Mouse (Mus musculus) adrenal gland, postnatal 25 days (tissue): ENCODE measurements at regions not wholly inside any gene's neighbourhood (a gene's known extent, or its start where the extent isn't known, plus 50 kb on each side); places are given as distances from the start of the nearest gene placed in this dataset.
A peak's percentile ranks its signal among the peaks of the same experiment; 100 is the strongest.

Experiments used
- DNase-seq: peaks from one replicate; pipeline ENCODE4 v3.0.0; 2021; ENCODE audit warnings: mixed read lengths

GRCm38 (mm10) chr17:52195804-52196203 is 362.7 kb upstream of the Satb1 start:
- no peak for DNase-seq

- DNase-seq: no peak
Measured at GRCm38 (mm10) chr17:52191064-52191682, 358.1 kb upstream of the Satb1 start.

GRCm38 (mm10) chr17:52182706-52183105 is 349.6 kb upstream of the Satb1 start:
- peak; percentile 5 for DNase-seq

GRCm38 (mm10) chr17:52177996-52178395 is 344.9 kb upstream of the Satb1 start:
- no peak for DNase-seq

GRCm38 (mm10) chr17:52168076-52168838 is 335.2 kb upstream of the Satb1 start:
- no peak for DNase-seq

GRCm38 (mm10) chr17:52167658-52168057 is 334.6 kb upstream of the Satb1 start:
- no peak for DNase-seq

- no peak for DNase-seq
Measured at GRCm38 (mm10) chr17:52165891-52166485, 332.9 kb upstream of the Satb1 start.

GRCm38 (mm10) chr17:52162559-52163397 is 329.7 kb upstream of the Satb1 start:
- no peak for DNase-seq

GRCm38 (mm10) chr17:52150496-52150895 is 317.4 kb upstream of the Satb1 start:
- DNase-seq: no peak

GRCm38 (mm10) chr17:52149834-52150233 is 316.7 kb upstream of the Satb1 start:
- no peak for DNase-seq

- DNase-seq: no peak
Measured at GRCm38 (mm10) chr17:52149068-52149467, 316.0 kb upstream of the Satb1 start.

GRCm38 (mm10) chr17:52103891-52104290 is 270.8 kb upstream of the Satb1 start:
- DNase-seq: no peak

GRCm38 (mm10) chr17:52085834-52086233 is 252.7 kb upstream of the Satb1 start:
- DNase-seq: no peak

GRCm38 (mm10) chr17:52084455-52084854 is 251.4 kb upstream of the Satb1 start:
- no peak for DNase-seq

- DNase-seq: no peak
Measured at GRCm38 (mm10) chr17:52079316-52079715, 246.2 kb upstream of the Satb1 start.

GRCm38 (mm10) chr17:52078496-52078895 is 245.4 kb upstream of the Satb1 start:
- DNase-seq: no peak

- DNase-seq: no peak
Measured at GRCm38 (mm10) chr17:52077951-52078350, 244.9 kb upstream of the Satb1 start.

GRCm38 (mm10) chr17:52076746-52077145 is 243.7 kb upstream of the Satb1 start:
- no peak for DNase-seq

GRCm38 (mm10) chr17:52067721-52068120 is 234.6 kb upstream of the Satb1 start:
- no peak for DNase-seq

- no peak for DNase-seq
Measured at GRCm38 (mm10) chr17:52064618-52065017, 231.5 kb upstream of the Satb1 start.

- no peak for DNase-seq
Measured at GRCm38 (mm10) chr17:52063121-52063520, 230.0 kb upstream of the Satb1 start.

GRCm38 (mm10) chr17:52062096-52062665 is 229.1 kb upstream of the Satb1 start:
- DNase-seq: no peak
